Mouse (Mus musculus): ENCODE data around the gene Mtor.

DNA sequence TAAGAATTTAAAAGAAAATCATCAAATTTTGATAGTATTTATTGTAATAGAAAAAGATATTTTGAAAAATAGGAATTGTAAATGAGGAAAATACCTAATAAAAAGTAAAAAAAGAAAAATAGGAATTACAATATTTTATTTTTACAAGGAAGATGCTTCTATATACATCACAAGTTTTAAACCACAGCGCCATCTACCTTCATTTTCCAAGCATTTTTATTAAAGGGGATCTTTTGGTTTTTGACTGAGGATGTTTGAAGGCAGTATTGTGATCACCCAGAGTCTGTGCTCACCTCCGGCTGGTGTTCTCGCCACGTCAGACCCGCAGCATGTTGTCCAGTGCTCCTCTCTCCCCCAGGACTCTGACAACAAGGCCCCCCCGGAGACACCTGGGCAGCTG, 46.7 kb downstream of the Mtor start:
- TF ChIP-seq E2F4 (IDR thresholded peaks at IDR 0.05; ENCODE audit: insufficient read depth) (no peak), CEBPB (IDR thresholded peaks at IDR 0.05; ENCODE audit: insufficient read depth, poor library complexity, severe bottlenecking) (no peak)
